15 mouse cellular contexts compared by ENCODE assay signal in the genomic region with DNA sequence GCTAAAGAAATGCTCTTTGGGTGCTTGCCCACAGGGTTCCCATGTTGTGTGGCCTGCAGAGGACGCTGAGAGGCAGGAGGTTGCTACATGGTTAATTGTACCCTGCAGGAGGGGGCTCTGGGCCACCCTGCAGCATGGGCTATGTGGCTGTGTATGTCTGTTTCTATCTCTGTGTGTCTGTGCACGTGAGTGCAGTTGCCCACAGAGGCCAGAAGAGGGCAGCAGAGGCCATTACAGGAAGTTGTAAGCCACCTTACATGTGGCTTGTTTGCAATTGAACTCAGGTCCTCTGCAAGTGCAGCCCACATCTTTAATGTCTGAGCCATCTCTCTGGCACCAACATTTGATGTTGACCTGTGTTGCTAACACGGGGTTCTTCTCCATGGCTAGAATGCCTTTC. TPM values are rescaled to one million over a fixed set of nuclear protein-coding genes. Genes with fewer than 3 reads are reported as not detected.
DNase-seq lines count a peak whose midpoint lies in the region; ATAC-seq and TF ChIP-seq lines count a peak whose summit lies in the region.
"Had no signal": no experiment of that assay in that cellular context is flagged by ENCODE, and none has a peak within 500 bp of the region (broad histone marks: within the 10 kb centered on the region; RNA-seq: fewer than 3 reads in every experiment).

No protein-coding gene starts in this region.

- H3K27me3 ChIP-seq in forebrain, postnatal 0 days (ENCODE audit: insufficient read depth, low read length), result no peaks in the 10 kb centered on the region
- H3K27me3 ChIP-seq in forebrain, embryonic 12.5 days, result no peaks in the 10 kb centered on the region
- no peaks in the 10 kb centered on the region for H3K27me3 ChIP-seq in stomach, postnatal 0 days (ENCODE audit: control insufficient read depth, insufficient read depth, low read length)
- H3K27me3 ChIP-seq: embryonic facial prominence, embryonic 13.5 days; liver, embryonic 15.5 days had no signal

- 96% methylated on average over 3 of the region's 3 CpGs for WGBS in forebrain, postnatal 0 days
- WGBS in forebrain, embryonic 12.5 days, result 94% methylated on average over 3 of the region's 3 CpGs
- 93% methylated on average over 3 of the region's 3 CpGs for WGBS in stomach, postnatal 0 days

- no peak for ATAC-seq in forebrain, postnatal 0 days
- no peak for ATAC-seq in forebrain, embryonic 12.5 days (ENCODE audit: low FRiP score)
- ATAC-seq in stomach, postnatal 0 days (ENCODE audit: low FRiP score, low TSS enrichment), result no peak
- ATAC-seq: forebrain, embryonic 16.5 days had no signal

- H3K9me3 ChIP-seq in forebrain, postnatal 0 days (ENCODE audit: low read length), result no peaks in the 10 kb centered on the region
- H3K9me3 ChIP-seq in forebrain, embryonic 12.5 days, result peaks cover 9% of the 10 kb centered on the region; the same call in 1 of the 2 replicates
- no peaks in the 10 kb centered on the region for H3K9me3 ChIP-seq in stomach, postnatal 0 days (ENCODE audit: control insufficient read depth, low read length)
- H3K9me3 ChIP-seq: liver, embryonic 15.5 days had no signal

- no peak overlapping the region for H3K9ac ChIP-seq in forebrain, postnatal 0 days
- H3K9ac ChIP-seq in forebrain, embryonic 12.5 days, result no peak overlapping the region
- no peak overlapping the region for H3K9ac ChIP-seq in stomach, postnatal 0 days (ENCODE audit: low read length)
- H3K9ac ChIP-seq: embryonic facial prominence, embryonic 13.5 days; liver, embryonic 15.5 days had no signal

- peaks cover 3% of the 10 kb centered on the region; the same call in 1 of the 2 replicates for H3K36me3 ChIP-seq in forebrain, postnatal 0 days (ENCODE audit: insufficient read depth)
- H3K36me3 ChIP-seq in forebrain, embryonic 12.5 days (replicated peaks), result peaks cover 4% of the 10 kb centered on the region; the same call in 1 of the 2 replicates
- H3K36me3 ChIP-seq in stomach, postnatal 0 days (ENCODE audit: control insufficient read depth, insufficient read depth, low read length), result no peaks in the 10 kb centered on the region

- TF ChIP-seq CTCF in forebrain, postnatal 0 days (IDR thresholded peaks at IDR 0.05; ENCODE audit: low read depth), result peak; percentile 52
- TF ChIP-seq CTCF in layer of hippocampus, adult 2 months (conservative IDR thresholded peaks at IDR 0.05), result peak; percentile 73
- TF ChIP-seq CTCF in stomach, postnatal 0 days (IDR thresholded peaks at IDR 0.05; ENCODE audit: low read depth), result peak; percentile 61

- no peak overlapping the region for H3K27ac ChIP-seq in forebrain, postnatal 0 days (ENCODE audit: low read depth, low read length)
- no peak overlapping the region for H3K27ac ChIP-seq in forebrain, embryonic 12.5 days
- H3K27ac ChIP-seq in layer of hippocampus, adult 2 months, result no peak overlapping the region
- no peak overlapping the region for H3K27ac ChIP-seq in stomach, postnatal 0 days (replicated peaks)
- H3K27ac ChIP-seq: embryonic facial prominence, embryonic 13.5 days; liver, embryonic 15.5 days had no signal

- H3K4me2 ChIP-seq in forebrain, postnatal 0 days (ENCODE audit: low read depth), result no peak overlapping the region
- H3K4me2 ChIP-seq in forebrain, embryonic 12.5 days, result no peak overlapping the region
- H3K4me2 ChIP-seq in stomach, postnatal 0 days (replicated peaks; ENCODE audit: low read depth), result no peak overlapping the region
- H3K4me2 ChIP-seq: embryonic facial prominence, embryonic 13.5 days; liver, embryonic 15.5 days had no signal

- no peak overlapping the region for H3K4me3 ChIP-seq in forebrain, postnatal 0 days (ENCODE audit: low read depth, low read length)
- no peak overlapping the region for H3K4me3 ChIP-seq in forebrain, embryonic 12.5 days (replicated peaks)
- H3K4me3 ChIP-seq in layer of hippocampus, adult 2 months, result no peak overlapping the region
- no peak overlapping the region for H3K4me3 ChIP-seq in stomach, postnatal 0 days (ENCODE audit: low read depth, low read length)
- H3K4me3 ChIP-seq: embryonic facial prominence, embryonic 13.5 days; liver, embryonic 15.5 days had no signal

- no peak for DNase-seq in forebrain, postnatal 0 days
- no peak for DNase-seq in layer of hippocampus, adult 2 months (ENCODE audit: low spot score in 2 of 2)
- DNase-seq in layer of hippocampus, postnatal 10 days (ENCODE audit: low spot score in 2 of 2), result no peak
- peak; percentile 40 for DNase-seq in thymus, postnatal 4 days
- no peak for DNase-seq in thymus, postnatal 25 days
- no peak for DNase-seq in stomach, postnatal 0 days (ENCODE audit: low spot score)
- DNase-seq in gastrocnemius, postnatal 4 days (ENCODE audit: low spot score in 2 of 2), result no peak
- DNase-seq: adrenal gland, adult 2 months; cerebellum, adult 9-10 months; kidney, adult 18-20 months; layer of hippocampus, postnatal 36 days had no signal

- no peak for TF ChIP-seq EP300 in stomach, postnatal 0 days (optimal IDR thresholded peaks at IDR 0.05)

- no peaks in the 10 kb centered on the region for H3K4me1 ChIP-seq in forebrain, postnatal 0 days (ENCODE audit: insufficient read depth)
- H3K4me1 ChIP-seq in forebrain, embryonic 12.5 days, result peaks cover 7% of the 10 kb centered on the region; the same call in 1 of the 2 replicates
- peaks cover 6% of the 10 kb centered on the region for H3K4me1 ChIP-seq in stomach, postnatal 0 days (replicated peaks; ENCODE audit: control insufficient read depth, insufficient read depth)

RNA-seq across cellular contexts. Expression of a gene that starts 28.7 kb away (rescaled TPM):
- 12.1 and 12.2 TPM in 2 replicates for total RNA-seq in forebrain, postnatal 0 days (2014; rRNA removed)
- 8.7 and 14.2 TPM in 2 replicates for polyA plus RNA-seq in forebrain, postnatal 0 days (2015; fragmentation: Nextera tagmentation; extraction: Ambion mirVana)
- polyA plus RNA-seq in forebrain, embryonic 12.5 days (2016; fragmentation: Nextera tagmentation; extraction: Ambion mirVana), result 1.8 TPM in 2 replicates
- 10 to 100 TPM; 13.8 to 13.9 TPM for total RNA-seq in layer of hippocampus, adult 2 months (2021)
- 10 to 100 TPM; 27.1 to 28.8 TPM for total RNA-seq in layer of hippocampus, postnatal 10 days (2021)
- polyA plus RNA-seq in stomach, postnatal 0 days (2015; fragmentation: Nextera tagmentation; extraction: Ambion mirVana), result 0.65 and 0.67 TPM in 2 replicates
- under 1 TPM; 0.39 to 0.62 TPM for total RNA-seq in gastrocnemius, postnatal 4 days (2021)

RNA-seq across cellular contexts. Expression of a gene that starts 47.8 kb away (rescaled TPM):
- total RNA-seq in forebrain, postnatal 0 days (2014; rRNA removed), result 30.0 and 39.1 TPM in 2 replicates
- polyA plus RNA-seq in forebrain, postnatal 0 days (2015; fragmentation: Nextera tagmentation; extraction: Ambion mirVana), result 15.8 and 17.4 TPM in 2 replicates
- polyA plus RNA-seq in forebrain, embryonic 12.5 days (2016; fragmentation: Nextera tagmentation; extraction: Ambion mirVana), result 20.5 and 24.0 TPM in 2 replicates
- total RNA-seq in layer of hippocampus, adult 2 months (2021), result 10 to 100 TPM; 20.2 to 21.1 TPM
- total RNA-seq in layer of hippocampus, postnatal 10 days (2021), result 10 to 100 TPM; 27.6 to 28.5 TPM
- polyA plus RNA-seq in stomach, postnatal 0 days (2015; fragmentation: Nextera tagmentation; extraction: Ambion mirVana), result 8.2 and 8.5 TPM in 2 replicates
- 10 to 100 TPM; 13.9 to 14.2 TPM for total RNA-seq in gastrocnemius, postnatal 4 days (2021)

RNA-seq across cellular contexts. Expression of a gene that starts 50.5 kb away (rescaled TPM):
- 30.6 TPM in 2 replicates for total RNA-seq in forebrain, postnatal 0 days (2014; rRNA removed)
- polyA plus RNA-seq in forebrain, postnatal 0 days (2015; fragmentation: Nextera tagmentation; extraction: Ambion mirVana), result 19.0 and 27.1 TPM in 2 replicates
- 30.7 and 31.2 TPM in 2 replicates for polyA plus RNA-seq in forebrain, embryonic 12.5 days (2016; fragmentation: Nextera tagmentation; extraction: Ambion mirVana)
- 10 to 100 TPM; 46.2 to 57.9 TPM for total RNA-seq in layer of hippocampus, adult 2 months (2021)
- 10 to 100 TPM; 53.7 to 54.5 TPM for total RNA-seq in layer of hippocampus, postnatal 10 days (2021)
- 5.6 and 6.0 TPM in 2 replicates for polyA plus RNA-seq in stomach, postnatal 0 days (2015; fragmentation: Nextera tagmentation; extraction: Ambion mirVana)
- total RNA-seq in gastrocnemius, postnatal 4 days (2021), result 10 to 100 TPM; 14.5 to 15.0 TPM
